In genomic region chr12:86242563-86242962, GRCm38 (mm10) we compare ENCODE assay signal across 8 mouse cellular contexts. TPM values are rescaled to one million over a fixed set of nuclear protein-coding genes. Genes with fewer than 3 reads are reported as not detected.
DNase-seq lines count a peak whose midpoint lies in the region; ATAC-seq and TF ChIP-seq lines count a peak whose summit lies in the region.

No protein-coding gene starts in this region.

- dilution Hi-C loops in CH12.LX (cut with MboI; ENCODE audit: extremely low pct_ligation_motif_present, extremely low pct_unique_long_range_greater_than_20kb, low sequenced_read_pairs), result no loop called here

- peaks cover 3 to 39% of the 10 kb centered on the region in 2 experiments; a peak in 2 of 4 replicates for H3K4me1 ChIP-seq in CH12.LX (ENCODE audit: control insufficient read depth in 1 of 2, insufficient read depth in 2 of 2)
- H3K4me1 ChIP-seq in heart, postnatal 0 days (ENCODE audit: control insufficient read depth, insufficient read depth), result peaks cover 16% of the 10 kb centered on the region; the same call in 1 of the 2 replicates
- peaks cover 4% of the 10 kb centered on the region; the same call in 1 of the 2 replicates for H3K4me1 ChIP-seq in lung, embryonic 14.5 days (ENCODE audit: insufficient read depth)
- H3K4me1 ChIP-seq in olfactory bulb, adult 2 months (ENCODE audit: control insufficient read depth, insufficient read depth, low read length), result peaks cover 11% of the 10 kb centered on the region

- peaks cover 8% of the 10 kb centered on the region for H3K79me2 ChIP-seq in CH12.LX (replicated peaks; ENCODE audit: control insufficient read depth, extremely low read depth, insufficient read depth, poor library complexity, severe bottlenecking)

- DNase-seq in CH12.LX (ENCODE audit: extremely low read depth), result peak; percentile 50
- peak; percentile 39 for DNase-seq in T-cell, adult 2 months (ENCODE audit: low spot score)
- no peak for DNase-seq in heart, postnatal 0 days (ENCODE audit: low spot score)
- peak; percentile 19 for DNase-seq in lung, embryonic 14.5 days
- DNase-seq in gastrocnemius, postnatal 25 days, result no peak
- DNase-seq in ovary, postnatal 10 days (ENCODE audit: low spot score), result no peak
- DNase-seq in frontal cortex, postnatal 14 days (ENCODE audit: low spot score in 2 of 2), result no peak

- H3K4me2 ChIP-seq in CH12.LX (ENCODE audit: insufficient read depth, low read depth, poor library complexity, severe bottlenecking), result peak overlapping the region; percentile 97
- H3K4me2 ChIP-seq in heart, postnatal 0 days (ENCODE audit: low read depth, low read length), result peak overlapping the region; percentile 96
- peak overlapping the region; percentile 93 for H3K4me2 ChIP-seq in lung, embryonic 14.5 days

- H3K27me3 ChIP-seq in CH12.LX (replicated peaks), result no peaks in the 10 kb centered on the region
- no peaks in the 10 kb centered on the region for H3K27me3 ChIP-seq in heart, postnatal 0 days (ENCODE audit: control insufficient read depth, insufficient read depth, low read length)
- H3K27me3 ChIP-seq in lung, embryonic 14.5 days (ENCODE audit: insufficient read depth, low read length), result no peaks in the 10 kb centered on the region

- no peak for ATAC-seq in heart, postnatal 0 days (ENCODE audit: insufficient read depth, low read depth)
- no peak for ATAC-seq in lung, embryonic 14.5 days (ENCODE audit: insufficient read depth)

- H3K27ac ChIP-seq in CH12.LX (ENCODE audit: insufficient read depth, low read depth), result no peak overlapping the region
- H3K27ac ChIP-seq in heart, postnatal 0 days (ENCODE audit: low read depth), result peak overlapping the region; percentile 88
- 0 out of 2 replicates have a peak overlapping the region, but pooled peaks have one; percentile 80 for H3K27ac ChIP-seq in lung, embryonic 14.5 days (ENCODE audit: low read depth)
- no peak overlapping the region for H3K27ac ChIP-seq in olfactory bulb, adult 2 months (ENCODE audit: insufficient read depth, low read depth, low read length)

- TF ChIP-seq EP300 in CH12.LX (IDR thresholded peaks at IDR 0.05; ENCODE audit: low read length), result no peak
- no peak for TF ChIP-seq EP300 in heart, postnatal 0 days (IDR thresholded peaks at IDR 0.05; ENCODE audit: low read depth)

- no peak for TF ChIP-seq POLR2A in CH12.LX (IDR thresholded peaks at IDR 0.05; ENCODE audit: low read depth, low read length)
- no peak for TF ChIP-seq POLR2A in olfactory bulb, adult 2 months (IDR thresholded peaks at IDR 0.05; ENCODE audit: insufficient read depth, low read depth, low read length)

- peaks cover 21 to 28% of the 10 kb centered on the region in 2 experiments for H3K36me3 ChIP-seq in CH12.LX (replicated peaks in 1 of 2; ENCODE audit: control insufficient read depth in 1 of 2, insufficient read depth in 1 of 2, low read length in 1 of 2)
- H3K36me3 ChIP-seq in heart, postnatal 0 days (replicated peaks; ENCODE audit: control insufficient read depth, insufficient read depth, low read length), result peaks cover 13% of the 10 kb centered on the region
- peaks cover 16% of the 10 kb centered on the region for H3K36me3 ChIP-seq in lung, embryonic 14.5 days (ENCODE audit: insufficient read depth)

- H3K9me3 ChIP-seq in CH12.LX (replicated peaks; ENCODE audit: low read length), result no peaks in the 10 kb centered on the region
- no peaks in the 10 kb centered on the region for H3K9me3 ChIP-seq in heart, postnatal 0 days (replicated peaks; ENCODE audit: control insufficient read depth, low read length)
- H3K9me3 ChIP-seq in lung, embryonic 14.5 days (ENCODE audit: low read depth, low read length), result no peaks in the 10 kb centered on the region

- in situ Hi-C loops in CH12.LX (cut with MboI; ENCODE audit: low pct_ligation_motif_present, low pct_unique_long_range_greater_than_20kb, low sequenced_read_pairs), result no loop called here

- TF ChIP-seq RAD21 in CH12.LX (IDR thresholded peaks at IDR 0.05; ENCODE audit: low read depth, low read length), result no peak

- 7% methylated on average over 7 of the region's 7 CpGs for WGBS in heart, postnatal 0 days
- 9% methylated on average over 7 of the region's 7 CpGs for WGBS in lung, embryonic 14.5 days
- 6% methylated on average over 7 of the region's 7 CpGs for WGBS in olfactory bulb, adult 2 months

- H3K4me3 ChIP-seq in CH12.LX (replicated peaks in 1 of 3; ENCODE audit: low read depth in 2 of 3, low read length in 2 of 3, poor library complexity in 1 of 3), result peak overlapping the region; percentile 93 to 97 (median 94)
- peak overlapping the region; percentile 92 for H3K4me3 ChIP-seq in heart, postnatal 0 days (ENCODE audit: low read depth, low read length)
- H3K4me3 ChIP-seq in lung, embryonic 14.5 days (ENCODE audit: low read depth, low read length), result peak overlapping the region; percentile 70
- H3K4me3 ChIP-seq in olfactory bulb, adult 2 months (ENCODE audit: insufficient read depth, low read depth, low read length), result peak overlapping the region; percentile 85

- peak overlapping the region; percentile 90 for H3K9ac ChIP-seq in CH12.LX (ENCODE audit: insufficient read depth, low read depth)
- peak overlapping the region; percentile 86 for H3K9ac ChIP-seq in heart, postnatal 0 days (replicated peaks; ENCODE audit: low read depth, low read length)
- peak overlapping the region; percentile 84 for H3K9ac ChIP-seq in lung, embryonic 14.5 days

- TF ChIP-seq CTCF in CH12.LX (conservative IDR thresholded peaks at IDR 0.05 in 1 of 2, IDR thresholded peaks at IDR 0.05 in 1 of 2; ENCODE audit: low read depth in 2 of 2, low read length in 2 of 2), result no peak
- TF ChIP-seq CTCF in heart, postnatal 0 days (IDR thresholded peaks at IDR 0.05; ENCODE audit: low read depth), result no peak
- TF ChIP-seq CTCF in lung, embryonic 14.5 days (IDR thresholded peaks at IDR 0.05; ENCODE audit: low read depth), result no peak
- no peak for TF ChIP-seq CTCF in olfactory bulb, adult 2 months (IDR thresholded peaks at IDR 0.05; ENCODE audit: insufficient read depth, low read depth, low read length)

TF ChIP-seq in CH12.LX, 34 proteins besides CTCF, POLR2A, EP300 and RAD21:
- TF ChIP-seq ELF1 (IDR thresholded peaks at IDR 0.05; ENCODE audit: low read depth, low read length) (peak; percentile 67), GABPA (IDR thresholded peaks at IDR 0.05; ENCODE audit: insufficient replicate concordance, low read depth, low read length) (no peak)

RNA-seq across cellular contexts. Expression of gene Gpatch2l, which starts 0.9 kb away (rescaled TPM):
- total RNA-seq in CH12.LX (2012; rRNA removed) (7.8 and 8.5 TPM in 2 replicates), CH12.LX (2014; rRNA removed) (5.2 and 5.5 TPM in 2 replicates)
- polyA plus RNA-seq in CH12.LX (2012; ENCODE audit: insufficient read length, low read depth), result 8.0 and 8.9 TPM in 2 replicates
- total RNA-seq in heart, postnatal 0 days (2014; rRNA removed; ENCODE audit: low replicate concordance), result 16.0 and 19.6 TPM in 2 replicates
- 8.4 and 10.1 TPM in 2 replicates for polyA plus RNA-seq in heart, postnatal 0 days (2015; fragmentation: Nextera tagmentation; extraction: Ambion mirVana)
- 16.1 and 18.2 TPM in 2 replicates for polyA plus RNA-seq in lung, embryonic 14.5 days (2014; fragmentation: Nextera tagmentation; extraction: Ambion mirVana)
- not detected in 2 replicates for polyA plus RNA-seq in olfactory bulb, adult 2 months (2012; ENCODE audit: insufficient read depth, insufficient read length, low replicate concordance, missing spikeins)
- 10 to 100 TPM; 10.7 to 10.8 TPM for total RNA-seq in gastrocnemius, postnatal 25 days (2021)

Comparison
In these comparisons a context has a peak if more than half of its experiments do, and no peak if none do; other contexts are left out.
1. DNase-seq: peak in CH12.LX (single experiment), T-cell, adult 2 months (single experiment) and lung, embryonic 14.5 days (single experiment); none in heart, postnatal 0 days (single experiment), gastrocnemius, postnatal 25 days (single experiment), ovary, postnatal 10 days (single experiment) and frontal cortex, postnatal 14 days (0 of 2).
2. H3K27ac ChIP-seq: peak in heart, postnatal 0 days (single experiment) and lung, embryonic 14.5 days (single experiment); none in CH12.LX (single experiment) and olfactory bulb, adult 2 months (single experiment).
3. Peak in every context shown above with its lines, with median percentiles within 50 percentile points of each other: H3K4me2 ChIP-seq, H3K4me3 ChIP-seq and H3K9ac ChIP-seq.